Mouse (Mus musculus): Measurements from ENCODE around the gene Irf2bp2.
A peak's percentile ranks its signal among the peaks of the same experiment; 100 is the strongest.

Gene Irf2bp2

DNA sequence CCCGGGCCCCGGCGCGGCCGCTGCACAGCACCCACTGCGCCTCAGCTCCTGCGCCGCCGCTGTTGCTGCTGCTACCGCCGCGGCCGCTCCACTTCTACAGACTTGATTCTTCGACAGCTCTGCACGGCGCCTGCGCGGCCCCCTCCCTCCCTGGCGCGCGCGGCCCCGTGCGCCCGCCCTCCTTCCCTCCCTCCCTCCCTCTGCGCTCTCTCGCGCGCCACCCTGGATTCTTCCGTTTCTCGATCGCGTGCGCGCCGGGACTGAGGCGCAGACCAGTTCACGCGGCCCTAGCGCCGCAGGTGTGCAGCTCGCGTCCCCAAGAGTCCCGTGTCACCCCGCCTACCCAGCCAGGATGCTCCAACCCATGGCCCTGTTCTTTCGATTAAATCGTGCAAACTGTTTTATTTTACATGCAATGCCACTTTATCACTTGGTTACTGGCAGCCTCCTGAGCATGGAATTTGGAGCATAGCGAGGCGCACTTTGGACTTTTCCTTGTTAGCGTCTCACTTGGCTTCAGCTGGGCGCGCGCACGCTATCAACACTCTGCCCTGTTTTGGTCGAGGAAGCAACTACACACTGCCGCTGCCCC, at the start of gene Irf2bp2:
Irf2bp2 (minus strand) TSS at position 98 of the 592 bp plus-strand sequence.
- peak; percentile 89 for DNase-seq (ENCODE audit: low spot score)

GRCm38 (mm10) chr8:126642665-126643064, 48.9 kb upstream of the Irf2bp2 start:
- no peak for DNase-seq (ENCODE audit: low spot score)

DNA sequence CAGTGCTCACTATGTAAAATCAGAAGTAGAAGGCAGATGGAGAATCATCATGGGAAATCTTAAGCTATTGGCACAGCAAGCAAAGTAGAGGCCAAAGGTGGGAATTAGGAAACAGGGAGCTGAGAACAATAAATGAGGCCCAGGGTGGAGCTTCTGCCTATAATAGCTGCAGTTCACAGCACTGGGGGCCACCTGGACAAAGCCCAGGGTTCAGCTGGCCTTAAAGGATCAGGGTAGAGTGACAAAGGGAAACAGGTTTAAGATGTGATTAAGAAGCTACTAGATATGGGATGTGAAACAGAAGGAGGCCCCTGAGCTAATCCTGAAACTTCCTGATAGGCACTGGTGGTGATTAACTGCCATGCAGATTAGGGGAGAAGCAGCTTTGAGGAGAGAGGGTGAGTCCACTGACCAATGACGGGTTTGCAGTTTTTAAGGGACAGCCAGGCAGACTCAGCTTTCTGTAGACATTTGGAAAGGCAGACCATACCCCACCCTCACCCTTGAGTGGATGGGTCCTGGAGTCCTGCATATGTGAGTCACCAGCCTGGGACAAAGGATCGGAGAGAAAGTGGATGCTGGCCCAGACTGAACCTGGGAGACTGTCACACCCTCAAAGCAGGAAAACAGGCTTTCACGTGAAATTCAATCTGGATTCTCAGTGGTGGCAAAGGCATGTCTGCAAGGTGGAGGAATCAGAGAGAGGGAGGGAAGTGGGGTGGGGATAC, 47.9 kb upstream of the Irf2bp2 start:
- no peak for DNase-seq (ENCODE audit: low spot score)

DNA sequence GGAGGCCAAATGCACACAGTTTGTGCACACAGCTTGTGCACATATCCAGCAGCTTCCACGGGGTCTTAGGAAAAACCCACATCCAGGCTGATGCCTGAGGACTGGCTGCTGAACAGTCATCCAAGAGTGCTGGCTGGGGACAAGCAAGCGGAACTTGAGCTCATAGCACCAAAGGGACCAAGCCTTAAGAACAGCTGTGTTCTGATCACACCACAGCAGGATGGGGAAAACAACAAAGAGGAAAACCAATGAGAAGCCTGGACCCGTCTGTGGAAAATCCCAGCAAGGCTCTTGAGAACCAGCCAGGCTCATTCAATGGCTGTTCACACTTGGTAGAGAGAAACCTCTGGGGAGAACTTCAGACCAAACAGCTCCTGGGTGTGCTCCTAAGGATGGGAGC, 45.4 kb upstream of the Irf2bp2 start:
- no peak for DNase-seq (ENCODE audit: low spot score)

DNA sequence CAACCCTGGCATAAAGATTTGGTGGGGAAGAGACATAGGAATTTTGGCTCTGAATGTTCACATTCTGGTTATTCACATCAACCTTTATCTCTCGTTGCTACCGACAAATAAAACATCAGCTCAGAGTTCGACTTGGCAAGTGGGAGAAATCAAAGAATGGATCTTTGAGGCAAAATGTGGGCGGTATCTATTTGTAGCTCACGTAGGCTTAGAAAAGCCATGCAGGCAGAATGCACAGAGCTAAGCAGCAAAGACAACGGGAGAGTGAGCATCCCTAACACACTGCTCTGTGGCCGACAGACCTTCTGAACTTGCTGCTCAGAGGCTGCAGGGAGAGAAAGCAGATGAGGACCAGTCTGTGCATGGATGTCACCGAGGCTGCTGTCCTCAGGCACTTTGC, 44.2 kb upstream of the Irf2bp2 start:
- no peak for DNase-seq (ENCODE audit: low spot score)

DNA sequence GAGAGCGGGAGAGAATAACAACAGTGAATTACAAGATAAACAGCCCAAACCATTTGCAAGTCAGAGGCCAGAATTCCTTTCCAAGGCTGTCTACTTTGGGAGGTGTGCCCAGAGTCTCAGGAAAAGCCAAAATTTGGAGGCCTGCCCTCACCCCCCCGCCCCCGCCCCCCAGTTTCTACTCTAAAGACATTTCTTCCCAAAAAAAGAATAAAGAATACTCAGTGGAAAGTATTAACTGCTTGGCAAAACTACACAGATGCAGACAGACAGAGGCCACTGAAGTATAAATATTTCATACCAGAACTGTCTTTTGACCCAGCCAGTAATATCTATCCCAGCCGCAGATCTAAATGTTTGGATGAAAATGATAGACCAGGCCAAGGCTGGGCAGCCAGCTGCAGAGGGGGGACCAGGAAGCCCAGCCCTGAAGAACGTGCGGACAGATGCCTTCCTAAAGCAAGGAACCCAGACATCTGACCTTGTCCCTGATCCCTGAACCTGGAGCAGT, 40.8 kb upstream of the Irf2bp2 start:
- DNase-seq (ENCODE audit: low spot score), result no peak

- DNase-seq (ENCODE audit: low spot score), result no peak
Measured at GRCm38 (mm10) chr8:126628616-126629015, 34.8 kb upstream of the Irf2bp2 start.

DNA sequence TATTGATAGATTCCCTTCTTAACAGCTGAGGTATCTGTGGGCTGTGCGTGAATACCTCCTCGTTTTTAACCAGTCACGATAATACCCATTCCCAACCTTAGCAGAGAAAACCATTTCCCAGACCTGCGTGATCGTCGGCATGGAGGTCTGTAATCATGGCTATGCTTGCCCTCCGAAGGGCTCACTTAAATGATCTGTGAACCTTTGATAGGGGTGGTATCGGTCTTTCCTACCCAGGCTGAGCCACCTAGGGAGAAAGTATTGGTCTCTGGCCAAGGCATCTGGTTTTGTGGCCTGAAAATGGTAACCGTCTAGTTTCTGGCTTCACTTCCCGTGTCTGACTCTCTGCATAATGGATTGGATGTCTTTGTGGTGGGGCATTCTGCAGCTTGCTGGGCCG, 32.6 kb upstream of the Irf2bp2 start:
- DNase-seq (ENCODE audit: low spot score), result no peak

- DNase-seq (ENCODE audit: low spot score), result no peak
Measured at GRCm38 (mm10) chr8:126622111-126622795, 28.5 kb upstream of the Irf2bp2 start.

DNA sequence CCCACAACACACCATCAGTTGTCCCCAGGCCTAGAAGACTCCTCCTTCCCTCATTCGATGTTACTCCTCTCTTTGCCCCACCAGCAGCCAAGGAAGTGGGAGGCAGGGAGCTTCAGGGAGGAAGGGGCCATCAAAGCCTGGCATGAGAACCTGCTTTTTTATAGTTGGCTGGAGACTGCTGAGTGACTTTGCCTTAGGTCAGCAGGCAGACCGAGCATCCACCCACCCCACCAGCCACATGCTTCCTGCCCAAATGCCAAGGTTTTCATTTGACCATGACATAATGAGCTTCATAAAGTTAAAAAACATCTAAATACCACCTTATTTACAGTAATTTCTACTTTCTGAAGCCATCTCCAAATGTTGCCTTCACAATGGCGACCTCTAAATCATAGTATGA, 26.9 kb upstream of the Irf2bp2 start:
- DNase-seq (ENCODE audit: low spot score), result no peak

DNA sequence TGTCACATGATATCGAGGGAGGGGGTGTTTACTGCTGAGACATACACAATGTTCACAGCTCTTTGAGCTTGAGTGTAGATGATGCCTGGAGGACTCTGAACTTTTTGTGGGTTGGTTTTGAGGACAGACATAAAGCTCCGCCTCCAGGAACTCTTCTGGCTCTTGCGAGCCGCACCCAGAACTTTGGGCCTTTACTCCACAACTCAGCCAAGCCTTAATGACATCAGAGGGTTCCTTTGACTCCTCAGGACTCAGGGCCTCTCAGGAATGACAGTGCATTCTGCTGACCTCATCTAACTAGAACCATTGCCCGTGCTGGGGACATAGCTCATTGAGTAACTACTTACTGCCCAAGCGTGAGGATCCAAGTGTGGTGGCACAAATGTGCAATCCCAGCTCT, 25.7 kb upstream of the Irf2bp2 start:
- DNase-seq (ENCODE audit: low spot score), result no peak

- DNase-seq (ENCODE audit: low spot score), result no peak
Measured at GRCm38 (mm10) chr8:126617665-126618064, 23.9 kb upstream of the Irf2bp2 start.

DNA sequence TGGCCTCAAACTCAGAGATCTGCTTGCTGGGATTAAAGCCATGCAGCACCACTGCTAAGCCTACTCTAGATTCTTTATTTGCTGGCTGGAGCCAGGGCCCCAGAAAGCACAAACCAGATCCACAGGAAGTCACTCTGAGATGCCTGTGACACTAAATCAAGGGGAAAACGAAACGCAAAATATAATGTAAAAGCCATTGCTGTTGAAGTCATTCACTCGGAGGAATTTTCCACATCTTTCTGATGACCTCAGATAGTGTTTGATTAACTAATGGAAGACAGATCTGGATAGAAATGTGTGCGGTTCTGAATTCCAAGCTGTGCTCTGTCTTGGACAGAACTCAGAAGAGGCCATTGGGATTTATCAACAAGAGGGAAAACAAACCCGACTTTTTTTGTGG, 22.9 kb upstream of the Irf2bp2 start:
- no peak for DNase-seq (ENCODE audit: low spot score)

DNA sequence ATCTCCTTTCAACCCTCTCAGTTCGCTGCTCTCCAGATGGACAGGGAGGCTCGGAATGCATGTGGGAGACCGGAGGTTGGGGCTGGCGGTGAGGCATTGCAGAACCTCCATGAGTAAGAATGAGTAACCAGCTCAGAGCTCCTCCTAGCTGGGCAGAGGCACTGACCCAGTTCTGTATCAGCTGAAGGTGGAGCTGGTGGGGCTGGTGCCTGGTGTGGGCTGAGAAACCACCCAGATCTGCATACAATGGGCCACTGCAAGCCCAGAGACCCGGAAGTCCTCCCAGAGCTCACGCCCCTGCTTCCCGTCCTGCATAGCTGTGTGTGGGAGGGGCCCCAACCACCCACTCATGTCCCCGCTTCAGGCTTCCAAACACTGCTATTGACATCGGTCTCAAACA, 22.0 kb upstream of the Irf2bp2 start:
- peak; percentile 77 for DNase-seq (ENCODE audit: low spot score)

DNA sequence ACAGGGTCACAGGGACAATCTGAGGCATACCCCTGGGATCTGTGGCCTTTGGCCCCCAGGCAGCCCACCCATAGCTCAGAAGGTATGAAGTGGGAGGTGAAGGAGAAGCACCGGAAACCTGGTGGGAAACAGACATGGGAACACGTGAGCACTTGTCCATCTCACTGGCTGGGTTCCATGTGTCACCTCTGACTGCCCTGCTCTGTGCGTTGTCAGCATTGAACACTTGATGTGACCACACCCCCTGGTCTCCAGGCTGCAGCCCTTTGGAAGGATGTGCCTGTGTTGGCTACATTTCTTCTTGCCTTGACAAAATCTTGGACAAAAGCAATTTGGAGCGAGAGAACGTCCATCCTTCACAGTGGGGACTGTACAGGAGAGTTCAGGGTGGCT, 20.9 kb upstream of the Irf2bp2 start:
- DNase-seq (ENCODE audit: low spot score), result no peak

GRCm38 (mm10) chr8:126614062-126614739, 20.4 kb upstream of the Irf2bp2 start:
- peak; percentile 75 for DNase-seq (ENCODE audit: low spot score)

GRCm38 (mm10) chr8:126613143-126613542, 19.4 kb upstream of the Irf2bp2 start:
- DNase-seq (ENCODE audit: low spot score), result no peak

DNA sequence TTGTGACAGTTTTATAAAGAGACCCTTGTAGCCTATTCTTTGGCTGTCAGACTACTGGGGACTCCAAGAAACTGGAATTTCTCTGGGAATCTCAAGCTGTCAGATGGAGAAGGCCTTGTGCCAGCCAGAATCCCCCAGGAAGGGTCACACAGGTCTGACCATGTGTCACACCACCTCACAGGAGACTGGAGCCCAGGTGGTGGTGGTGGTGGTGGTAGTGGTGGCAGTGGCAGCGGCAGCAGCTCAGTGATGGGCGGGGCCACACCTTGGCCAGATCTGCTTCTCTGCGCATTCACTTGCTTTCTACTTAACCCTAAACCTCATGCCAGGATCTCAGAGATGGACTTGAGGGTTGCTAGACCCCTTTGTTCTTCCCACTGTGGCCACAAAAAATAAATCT, 19.0 kb upstream of the Irf2bp2 start:
- no peak for DNase-seq (ENCODE audit: low spot score)

DNA sequence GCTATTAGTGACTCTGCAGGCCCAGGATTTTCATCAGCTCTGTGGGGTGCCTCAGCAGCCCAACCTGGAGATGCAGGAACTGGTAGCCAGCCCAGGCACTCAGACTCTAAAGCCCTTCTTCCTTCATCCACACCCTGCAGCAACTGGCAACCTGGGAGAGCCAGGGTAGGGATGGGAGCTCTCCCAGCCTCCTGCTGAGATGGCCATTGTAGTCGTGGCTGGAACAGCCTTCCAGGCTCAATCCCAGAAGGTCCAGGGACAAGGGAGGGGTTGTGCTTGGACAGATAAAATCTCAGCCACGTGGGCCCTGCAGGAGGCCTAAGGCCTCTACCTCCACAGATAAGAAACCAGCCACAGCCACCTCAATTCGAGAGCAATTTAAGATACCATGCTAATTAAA, 16.9 kb upstream of the Irf2bp2 start:
- no peak for DNase-seq (ENCODE audit: low spot score)

GRCm38 (mm10) chr8:126609556-126610263, 15.9 kb upstream of the Irf2bp2 start:
- DNase-seq (ENCODE audit: low spot score), result no peak

DNA sequence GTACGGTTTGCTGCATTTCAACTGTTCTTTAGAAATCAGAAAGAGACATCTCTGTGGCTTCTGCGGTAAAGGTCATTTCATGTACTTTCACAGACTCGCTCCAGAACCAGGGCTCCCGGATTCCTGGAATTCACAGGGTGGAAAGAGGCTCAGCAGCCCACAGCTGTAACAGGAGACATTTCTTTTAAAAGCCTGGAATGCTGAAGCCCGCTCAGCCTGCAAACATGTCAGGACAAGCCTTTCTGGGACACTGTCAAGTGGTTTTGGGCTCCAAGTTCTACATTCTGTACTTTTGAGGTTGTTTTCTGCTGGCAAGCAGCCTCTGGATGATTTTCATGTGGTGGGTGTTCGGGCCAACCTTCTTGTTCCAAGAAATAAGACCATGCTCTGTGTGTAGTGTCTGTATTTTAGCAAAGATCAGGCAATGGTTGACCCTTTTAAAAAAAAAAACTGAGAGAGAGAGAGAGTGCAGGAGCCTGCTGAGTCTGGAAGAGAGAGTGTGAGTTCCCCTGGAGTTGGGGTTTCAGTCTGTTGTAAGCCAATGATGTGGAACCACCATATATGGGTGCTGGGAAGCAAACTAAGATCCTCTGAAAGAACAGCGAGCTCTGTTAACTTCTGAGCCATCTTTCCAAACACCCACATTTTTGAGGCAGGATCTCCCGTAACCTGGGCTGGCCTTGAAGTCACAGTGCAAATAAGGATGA, 9.6 kb upstream of the Irf2bp2 start:
- DNase-seq (ENCODE audit: low spot score), result peak; percentile 73

Data from urinary bladder, postnatal 14 days (tissue).